Mouse (Mus musculus) forebrain, postnatal 0 days (tissue): Measurements from ENCODE around the gene Tmem220. TPM values are rescaled to one million over a fixed set of nuclear protein-coding genes. Genes with fewer than 3 reads are reported as not detected.
A peak's percentile ranks its signal among the peaks of the same experiment; 100 is the strongest.
"Not testable (repeated sequence)": the region's sequence is repeated elsewhere in the genome, so short reads cannot be mapped to it uniquely, and the experiment has no call there.

Experiments used
- ATAC-seq: fragments of 200-750 bp; cut with Nextera tagmentation; 2 replicates; pipeline ENCODE4 v1.8.0; 2017; ENCODE audit warnings: mild to moderate bottlenecking, moderate library complexity
- DNase-seq: peaks from one replicate; pipeline ENCODE4 v3.0.0-alpha.2; 2015
- H3K27ac ChIP-seq: fragments of 300-500 bp; sonication (generic); 2 replicates; pipeline ENCODE4 v1.5.1; 2014; ENCODE audit warnings: low read depth, mild to moderate bottlenecking, antibody characterized with exemption, low read length, moderate library complexity, mixed read lengths
- H3K27me3 ChIP-seq: fragments of 300-500 bp; sonication (generic); 2 replicates; pipeline ENCODE4 v1.6.1; 2014; ENCODE audit warnings: mild to moderate bottlenecking, low read length, mixed read lengths; ENCODE audit not compliant: insufficient read depth
- H3K36me3 ChIP-seq: fragments of 300-500 bp; sonication (generic); 2 replicates; pipeline ENCODE4 v1.6.1; 2014; ENCODE audit warnings: mild to moderate bottlenecking, moderate library complexity; ENCODE audit not compliant: insufficient read depth
- H3K4me1 ChIP-seq: fragments of 300-500 bp; sonication (generic); 2 replicates; pipeline ENCODE4 v1.6.1; 2014; ENCODE audit warnings: antibody characterized with exemption; ENCODE audit not compliant: insufficient read depth
- H3K4me2 ChIP-seq: fragments of 300-500 bp; sonication (generic); 2 replicates; pipeline ENCODE4 v1.6.1; 2014; ENCODE audit warnings: low read depth, mild to moderate bottlenecking, moderate library complexity
- H3K4me3 ChIP-seq: fragments of 300-500 bp; sonication (generic); 2 replicates; pipeline ENCODE4 v1.5.1; 2014; ENCODE audit warnings: low read depth, low read length, mixed read lengths
- H3K9ac ChIP-seq: fragments of 300-500 bp; sonication (generic); 2 replicates; pipeline ENCODE4 v1.6.1; 2014; ENCODE audit warnings: mild to moderate bottlenecking
- H3K9me3 ChIP-seq: fragments of 300-500 bp; sonication (generic); 2 replicates; pipeline ENCODE4 v1.6.1; 2016; ENCODE audit warnings: low read length
- CTCF ChIP-seq: sonication (generic); IDR thresholded peaks from 2 replicates; pipeline ENCODE4 v1.5.1; 2016; ENCODE audit warnings: antibody characterized with exemption, control low read depth, low read depth
- WGBS: fragments of 180-500 bp; shearing (Covaris S2); extraction: QIAGEN DNeasy Blood & Tissue Kit; methylation state at CpG from one replicate; pipeline ENCODE4 v1.1.7; 2014; 5-methylcytosine and 5-hydroxymethylcytosine counted together
- polyA plus RNA-seq: library from polyadenylated mRNA; unstranded; fragments of >200 nt; fragmentation: Nextera tagmentation; extraction: Ambion mirVana; gene quantifications from 2 replicates; pipeline ENCODE4 v1.2.1, GENCODE M21; 2015
- total RNA-seq: library from RNA; depleted of rRNA; stranded (reverse); fragments of >200 nt; gene quantifications from 2 replicates; pipeline ENCODE4 v1.2.3, GENCODE M21; 2014

Tmem220 gene
- total and polyA plus RNA-seq, 2 experiments from 2014 or later, result 0.77 TPM; not detected in 1

- WGBS, result 15% methylated on average over 12 of the region's 12 CpGs
- Histone ChIP-seq H3K36me3 (no peaks in the 10 kb centered on the region), H3K27ac (no peak overlapping the region), H3K27me3 (no peaks in the 10 kb centered on the region), H3K4me1 (no peaks in the 10 kb centered on the region), H3K9ac (no peak overlapping the region), H3K4me3 (no peak overlapping the region), H3K9me3 (no peaks in the 10 kb centered on the region), H3K4me2 (no peak overlapping the region)
- ATAC-seq (no peak), DNase-seq (no peak)
- TF ChIP-seq CTCF, result no peak
Observed at GRCm38 (mm10) chr11:67017801-67018591, 7.0 kb upstream of the Tmem220 start.

DNA sequence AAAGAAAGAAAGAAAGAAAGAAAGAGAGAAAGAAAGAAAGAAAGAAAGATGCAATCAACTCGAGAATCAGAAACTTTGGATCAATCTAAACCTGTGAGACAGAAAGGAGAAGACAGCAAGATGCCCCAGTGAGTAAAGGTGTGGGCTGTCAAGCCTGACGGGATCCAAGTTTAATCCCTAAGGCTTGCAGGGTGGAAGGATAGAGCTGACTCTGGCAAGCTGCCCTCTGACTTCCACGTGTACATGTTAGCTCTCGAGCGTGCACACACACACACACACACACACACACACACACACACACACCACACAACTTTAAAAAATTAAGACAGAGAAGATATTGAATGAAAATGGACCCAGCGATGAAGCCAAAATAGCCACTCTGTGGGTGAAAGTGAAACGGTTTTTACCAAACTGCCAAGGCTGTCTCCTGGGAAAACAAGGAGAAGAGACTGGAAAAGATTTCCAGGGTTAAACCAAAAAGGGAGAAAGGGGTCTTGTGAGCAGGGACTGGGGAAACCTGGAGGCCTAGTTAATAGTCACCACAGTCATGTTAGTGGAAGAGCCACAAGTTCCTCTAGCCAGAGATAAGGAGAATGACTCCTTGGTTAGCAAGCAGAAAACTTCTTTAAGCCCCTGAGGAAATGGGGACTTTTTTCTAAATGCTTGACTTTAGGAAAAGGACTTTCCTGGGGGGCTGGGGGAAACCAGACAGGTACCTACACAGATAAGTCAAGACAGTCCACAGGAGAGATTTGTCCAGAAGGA is 5.1 kb upstream of the Tmem220 start:
- Histone ChIP-seq H3K4me3 (no peak overlapping the region), H3K4me2 (no peak overlapping the region), H3K27me3 (no peaks in the 10 kb centered on the region), H3K9ac (no peak overlapping the region), H3K27ac (no peak overlapping the region), H3K9me3 (no peaks in the 10 kb centered on the region), H3K4me1 (no peaks in the 10 kb centered on the region), H3K36me3 (no peaks in the 10 kb centered on the region)
- no peak for DNase-seq
- ATAC-seq, result no peak
- 54% methylated on average over 7 of the region's 7 CpGs for WGBS
- no peak for TF ChIP-seq CTCF

GRCm38 (mm10) chr11:67020948-67021347 is 4.0 kb upstream of the Tmem220 start:
- ATAC-seq, result peak; percentile 42; the same call in 1 of the 2 replicates
- Histone ChIP-seq H3K9ac (no peak overlapping the region), H3K4me1 (no peaks in the 10 kb centered on the region), H3K4me2 (peak overlapping the region; percentile 42), H3K4me3 (peak overlapping the region; percentile 8), H3K27ac (no peak overlapping the region), H3K27me3 (no peaks in the 10 kb centered on the region), H3K36me3 (no peaks in the 10 kb centered on the region), H3K9me3 (no peaks in the 10 kb centered on the region)
- TF ChIP-seq CTCF, result peak; percentile 82
- DNase-seq, result peak; percentile 82
- 3% methylated on average over 12 of the region's 12 CpGs for WGBS

GRCm38 (mm10) chr11:67022354-67023115 is 2.4 kb upstream of the Tmem220 start:
- DNase-seq, result no peak
- H3K9ac ChIP-seq, result no peak overlapping the region
- H3K27ac ChIP-seq, result no peak overlapping the region
- WGBS, result 88% methylated on average over 13 of the region's 13 CpGs
- no peaks in the 10 kb centered on the region for H3K4me1 ChIP-seq
- no peaks in the 10 kb centered on the region for H3K9me3 ChIP-seq
- H3K4me3 ChIP-seq, result no peak overlapping the region
- peak; percentile 64 for TF ChIP-seq CTCF
- no peaks in the 10 kb centered on the region for H3K36me3 ChIP-seq
- no peak overlapping the region for H3K4me2 ChIP-seq
- H3K27me3 ChIP-seq, result no peaks in the 10 kb centered on the region
- ATAC-seq, result no peak

GRCm38 (mm10) chr11:67023191-67023590 is 1.8 kb upstream of the Tmem220 start:
- not testable (repeated sequence) for DNase-seq, ATAC-seq, H3K9me3 ChIP-seq, H3K36me3 ChIP-seq, H3K27me3 ChIP-seq, H3K4me3 ChIP-seq, H3K4me1 ChIP-seq, H3K4me2 ChIP-seq, H3K9ac ChIP-seq, H3K27ac ChIP-seq
- WGBS, result 33% methylated on average over 1 of the region's 1 CpGs

DNA sequence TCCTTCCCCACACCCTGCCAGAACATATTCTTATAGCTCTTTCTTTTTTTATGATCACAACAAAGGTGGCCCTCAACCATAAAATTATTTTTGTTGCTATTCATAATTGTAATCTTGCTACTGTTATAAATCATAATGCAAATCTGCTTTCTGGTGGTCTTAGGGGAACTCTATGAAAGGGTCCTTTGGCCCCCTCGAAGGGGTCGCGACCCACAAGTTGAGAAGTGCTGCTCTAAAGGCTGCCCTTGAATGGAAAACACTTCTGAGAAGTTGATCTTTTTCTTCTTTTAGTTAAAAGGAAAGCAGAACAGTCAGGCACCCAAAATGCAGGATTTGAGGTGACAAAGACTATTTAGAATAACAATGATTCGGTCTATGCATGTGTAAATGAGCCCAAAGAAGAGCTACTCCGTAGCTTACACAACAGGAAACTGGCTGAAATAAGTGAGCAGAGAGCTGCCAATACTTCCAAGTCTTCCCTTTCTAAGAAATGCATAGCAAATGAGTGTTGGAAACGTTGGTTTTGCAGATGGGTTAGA is 1.1 kb upstream of the Tmem220 start:
- DNase-seq (no peak), ATAC-seq (no peak)
- H3K9ac ChIP-seq, result no peak overlapping the region
- H3K36me3 ChIP-seq, result no peaks in the 10 kb centered on the region
- H3K4me2 ChIP-seq, result peak overlapping the region; percentile 70
- no peak for TF ChIP-seq CTCF
- no peaks in the 10 kb centered on the region for H3K4me1 ChIP-seq
- 12% methylated on average over 6 of the region's 6 CpGs for WGBS
- no peaks in the 10 kb centered on the region for H3K27me3 ChIP-seq
- H3K9me3 ChIP-seq, result no peaks in the 10 kb centered on the region
- H3K27ac ChIP-seq, result no peak overlapping the region
- no peak overlapping the region for H3K4me3 ChIP-seq
